Mouse (Mus musculus) liver, embryonic 18 days (tissue): ENCODE results near the gene Dapp1. TPM values are rescaled to one million over a fixed set of nuclear protein-coding genes. Genes with fewer than 3 reads are reported as not detected.

Source experiments
- polyA plus RNA-seq: library from polyadenylated mRNA; depleted of rRNA; stranded (reverse); fragments of >200 nt; gene quantifications from 2 replicates; pipeline ENCODE4 v1.2.3, GENCODE M21; 2012; rRNA removed

Gene Dapp1
- polyA plus RNA-seq, result 10.1 and 10.6 TPM in 2 replicates

DNA sequence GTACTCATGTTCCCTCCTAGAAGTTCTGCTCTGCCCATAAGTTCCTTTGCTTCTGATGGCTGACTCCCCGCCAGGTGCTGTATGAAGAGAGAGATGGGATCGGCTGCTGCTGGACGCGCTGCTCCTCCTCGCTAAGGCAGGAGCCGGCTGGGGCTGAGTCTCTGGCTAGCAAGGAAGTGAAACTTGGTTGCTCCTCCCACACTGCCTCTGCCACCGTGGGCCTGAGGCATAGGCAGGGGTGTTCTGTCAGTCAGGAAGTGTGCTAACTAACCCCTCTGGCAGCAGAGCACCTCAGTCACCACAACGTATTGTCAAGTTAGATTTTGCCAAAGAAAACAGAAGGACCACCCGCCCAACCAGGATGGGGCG lies at the start of gene Dapp1:
Dapp1 (minus strand) TSS at position 164 of the 369 bp plus-strand sequence.

DNA sequence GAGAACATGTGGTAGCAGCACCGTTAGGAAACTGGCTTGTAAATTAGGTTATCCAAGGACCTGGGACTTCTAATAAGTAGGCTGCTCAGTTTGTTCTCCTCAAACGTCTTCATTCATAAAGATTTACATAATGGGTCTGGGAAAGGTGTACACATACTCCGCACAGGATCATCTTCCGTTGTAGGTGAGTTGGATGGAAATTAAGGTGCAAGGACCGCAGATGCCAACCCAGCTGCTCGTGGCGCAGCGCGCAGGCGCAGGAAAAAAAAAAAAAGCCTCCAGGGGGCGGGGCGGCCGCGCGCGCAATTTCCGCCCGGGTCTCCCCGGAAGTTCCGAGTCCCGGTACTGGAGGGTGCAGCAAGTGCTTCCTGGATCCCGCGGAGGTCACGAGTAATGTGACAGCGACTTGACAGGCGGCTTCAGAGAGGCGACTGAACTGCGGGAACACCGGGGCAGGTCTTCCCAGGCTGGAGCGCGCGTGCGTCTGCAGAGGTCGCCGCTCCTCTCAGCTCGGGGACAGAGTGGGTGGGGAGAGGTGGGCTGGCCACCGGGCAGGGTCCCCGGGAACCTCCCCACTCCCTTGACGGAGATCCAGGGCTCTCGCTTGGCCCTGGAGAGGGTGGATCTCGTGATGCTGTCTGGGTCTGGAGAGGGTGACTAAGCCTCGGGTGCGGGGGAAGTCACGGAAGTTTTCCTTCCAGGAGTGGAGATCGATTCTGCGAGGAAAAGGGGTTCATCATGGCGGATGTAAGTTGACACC lies 63.0 kb downstream of the Dapp1 start, which contains the start of gene Lamtor3:
Lamtor3 (plus strand) TSS at position 335 of the 760 bp plus-strand sequence.

Other genes with a start within 250 kb of the Dapp1 start
- 430 and 458 TPM in 2 replicates for gene H2afz, start 117.1 kb downstream of the Dapp1 start, polyA plus RNA-seq
- gene Dnajb14, start 113.9 kb downstream of the Dapp1 start, polyA plus RNA-seq, result 1.6 and 1.8 TPM in 2 replicates
- 30.3 and 35.9 TPM in 2 replicates for gene Lamtor3, start 63.0 kb downstream of the Dapp1 start, polyA plus RNA-seq
- 0.01 TPM in 2 replicates for gene 1110002E22Rik, start 83.5 kb upstream of the Dapp1 start, polyA plus RNA-seq
- gene Gm5105, start 85.8 kb upstream of the Dapp1 start, polyA plus RNA-seq, result 0.02 and 0.03 TPM in 2 replicates
- 2.4 and 2.9 TPM in 2 replicates for gene Trmt10a, start 161.9 kb upstream of the Dapp1 start, polyA plus RNA-seq
- 47.1 and 48.9 TPM in 2 replicates for gene Mttp, start 163.4 kb upstream of the Dapp1 start, polyA plus RNA-seq
- not detected in 2 replicates for gene 4930579F01Rik, start 212.3 kb upstream of the Dapp1 start, polyA plus RNA-seq
- gene Adh7, start 236.2 kb upstream of the Dapp1 start, polyA plus RNA-seq, result 4.8 and 4.9 TPM in 2 replicates